Mouse (Mus musculus) limb, embryonic 14.5 days (tissue): ENCODE results near the gene Supt4a. TPM values are rescaled to one million over a fixed set of nuclear protein-coding genes. Genes with fewer than 3 reads are reported as not detected.

ENCODE experiments used
- ATAC-seq: fragments of 200-750 bp; cut with Nextera tagmentation; 2 replicates; pipeline ENCODE4 v1.8.0; 2017; ENCODE audit warnings: low read depth, moderate number of reproducible peaks, moderate TSS enrichment; ENCODE audit not compliant: low FRiP score
- DNase-seq: peaks from one replicate; pipeline ENCODE4 v3.0.0-alpha.2; 2015; ENCODE audit warnings: low spot score
- H3K27ac ChIP-seq: fragments of 300-500 bp; sonication (generic); replicated peaks from 2 replicates; pipeline ENCODE4 v1.5.1; 2014; ENCODE audit warnings: low read depth, mild to moderate bottlenecking, low read length, moderate library complexity, mixed read lengths
- H3K27me3 ChIP-seq: fragments of 300-500 bp; sonication (generic); 2 replicates; pipeline ENCODE4 v1.6.1; 2014; ENCODE audit warnings: low read length, mixed read lengths; ENCODE audit not compliant: control insufficient read depth, insufficient read depth
- H3K36me3 ChIP-seq: fragments of 300-500 bp; sonication (generic); 2 replicates; pipeline ENCODE4 v1.6.1; 2014; ENCODE audit warnings: mild to moderate bottlenecking, low read length, moderate library complexity, mixed read lengths; ENCODE audit not compliant: control insufficient read depth, insufficient read depth
- H3K4me1 ChIP-seq: fragments of 300-500 bp; sonication (generic); 2 replicates; pipeline ENCODE4 v1.6.1; 2014; ENCODE audit warnings: antibody characterized with exemption, low read length, mixed read lengths; ENCODE audit not compliant: control insufficient read depth, insufficient read depth
- H3K4me2 ChIP-seq: fragments of 300-500 bp; sonication (generic); replicated peaks from 2 replicates; pipeline ENCODE4 v1.6.1; 2014; ENCODE audit warnings: low read depth, mild to moderate bottlenecking, low read length, moderate library complexity; ENCODE audit not compliant: severe bottlenecking
- H3K4me3 ChIP-seq: fragments of 300-500 bp; sonication (generic); replicated peaks from 2 replicates; pipeline ENCODE4 v1.5.1; 2014; ENCODE audit warnings: low read length
- H3K9ac ChIP-seq: fragments of 300-500 bp; sonication (generic); 2 replicates; pipeline ENCODE4 v1.6.1; 2014; ENCODE audit warnings: mild to moderate bottlenecking, low read depth, low read length, moderate library complexity; ENCODE audit not compliant: severe bottlenecking
- H3K9me3 ChIP-seq: fragments of 300-500 bp; sonication (generic); 2 replicates; pipeline ENCODE4 v1.6.1; 2016; ENCODE audit warnings: low read length; ENCODE audit not compliant: control insufficient read depth
- POLR2A ChIP-seq: fragments of 200-500 bp; IDR thresholded peaks from 2 replicates; pipeline ENCODE4 v1.8.0; 2012; ENCODE audit warnings: inconsistent platforms, mild to moderate bottlenecking, moderate library complexity, borderline replicate concordance; ENCODE audit not compliant: insufficient read depth, insufficient read length; ENCODE audit errors: extremely low read depth
- WGBS: fragments of 180-500 bp; shearing (Covaris S2); extraction: QIAGEN DNeasy Blood & Tissue Kit; methylation state at CpG from one replicate; pipeline ENCODE4 v1.1.7; 2014; 5-methylcytosine and 5-hydroxymethylcytosine counted together
- polyA plus RNA-seq, 2 experiments: library from polyadenylated mRNA; depleted of rRNA in 1 of 2; stranded (reverse) in 1 of 2; unstranded in 1 of 2; fragments of >200 nt; fragmentation: Nextera tagmentation in 1 of 2; extraction: Ambion mirVana in 1 of 2; gene quantifications; 2 replicates each; pipeline versions ENCODE4 v1.2.1 to v1.2.3; 2012 to 2014

Supt4a gene
- polyA plus RNA-seq, 2 experiments: 121 to 167 TPM

DNA sequence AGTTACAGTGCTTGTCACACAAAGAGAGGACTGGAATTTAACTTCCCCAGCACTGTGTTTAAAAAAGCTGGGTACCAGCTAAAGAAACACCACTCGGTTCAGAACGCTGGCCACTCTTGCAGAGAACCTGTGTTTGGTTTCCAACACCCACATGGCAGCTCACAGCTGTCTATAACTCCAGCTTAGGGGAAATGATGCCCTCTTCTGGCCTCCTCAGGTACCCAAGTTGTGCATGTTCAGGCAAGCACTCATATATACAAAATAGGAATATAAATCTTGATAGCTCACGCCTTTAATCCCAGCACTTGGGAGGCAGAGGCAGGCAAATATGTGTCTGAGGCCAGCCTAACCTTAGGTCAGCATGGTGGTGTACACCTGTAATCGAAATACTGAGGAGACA, 21.4 kb upstream of the Supt4a start:
- Histone ChIP-seq H3K27me3 (no peaks in the 10 kb centered on the region), H3K9me3 (no peaks in the 10 kb centered on the region), H3K4me2 (no peak overlapping the region), H3K4me1 (no peaks in the 10 kb centered on the region), H3K36me3 (no peaks in the 10 kb centered on the region), H3K9ac (no peak overlapping the region), H3K27ac (no peak overlapping the region), H3K4me3 (no peak overlapping the region)
- 80% methylated on average over 4 of the region's 4 CpGs for WGBS
- ATAC-seq (no peak), DNase-seq (no peak)
- TF ChIP-seq POLR2A: no peak

- Histone ChIP-seq H3K4me3 (no peak overlapping the region), H3K4me2 (no peak overlapping the region), H3K9ac (no peak overlapping the region), H3K36me3 (no peaks in the 10 kb centered on the region), H3K9me3 (no peaks in the 10 kb centered on the region), H3K4me1 (no peaks in the 10 kb centered on the region), H3K27me3 (no peaks in the 10 kb centered on the region), H3K27ac (no peak overlapping the region)
- ATAC-seq (no peak), DNase-seq (no peak)
- WGBS: 67% methylated on average over 7 of the region's 7 CpGs
- TF ChIP-seq POLR2A: no peak
These were observed 17.8 kb upstream of the Supt4a start for GRCm38 (mm10) chr11:87719526-87719925.

DNA sequence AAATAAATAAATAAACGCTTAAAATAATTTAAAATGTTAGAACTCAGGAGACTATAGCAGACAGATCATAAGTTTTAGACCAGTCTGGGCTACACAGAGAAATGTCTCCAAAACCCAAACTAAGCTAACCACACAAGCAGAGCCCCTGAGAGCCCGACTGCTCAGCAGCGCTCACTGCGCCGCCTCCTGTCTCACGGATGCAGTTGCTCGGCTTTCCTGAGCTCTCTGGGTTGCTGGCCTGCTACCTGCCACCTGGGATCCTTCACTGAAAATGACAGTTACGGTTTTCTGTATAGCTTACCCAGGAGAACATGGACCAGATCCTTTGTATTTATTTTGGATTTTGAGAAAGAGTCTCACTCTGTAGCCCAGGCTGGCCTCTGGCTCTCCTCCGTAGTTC, 17.0 kb upstream of the Supt4a start:
- H3K4me1 ChIP-seq: no peaks in the 10 kb centered on the region
- H3K9ac ChIP-seq: no peak overlapping the region
- H3K9me3 ChIP-seq: no peaks in the 10 kb centered on the region
- DNase-seq: no peak
- TF ChIP-seq POLR2A: no peak
- H3K27me3 ChIP-seq: no peaks in the 10 kb centered on the region
- no peak overlapping the region for H3K27ac ChIP-seq
- no peaks in the 10 kb centered on the region for H3K36me3 ChIP-seq
- ATAC-seq: no peak
- H3K4me2 ChIP-seq: no peak overlapping the region
- H3K4me3 ChIP-seq: no peak overlapping the region
- 53% methylated on average over 9 of the region's 9 CpGs for WGBS

DNA sequence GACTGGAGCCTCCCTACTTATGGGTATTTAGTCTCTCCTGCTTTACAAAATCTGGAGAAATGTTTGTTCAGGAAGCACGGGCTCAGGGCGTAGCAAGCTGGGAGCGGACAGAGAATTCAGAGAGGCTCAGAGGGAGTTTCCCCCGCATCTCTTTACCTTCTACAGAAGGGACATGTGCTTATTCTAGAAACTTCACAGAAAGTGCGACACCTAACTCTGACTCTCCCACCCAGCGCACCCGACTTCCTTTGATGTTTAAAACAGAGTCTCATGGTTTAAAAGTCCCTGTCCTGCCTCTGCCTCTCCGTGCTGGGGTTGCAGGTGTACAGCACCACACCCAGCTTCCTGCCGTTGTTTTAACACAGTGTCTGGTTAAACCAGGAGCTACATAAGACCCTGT, 16.5 kb upstream of the Supt4a start:
- peaks cover 3% of the 10 kb centered on the region; the same call in 1 of the 2 replicates for H3K4me1 ChIP-seq
- no peak for DNase-seq
- no peak overlapping the region for H3K4me2 ChIP-seq
- no peak overlapping the region for H3K4me3 ChIP-seq
- H3K36me3 ChIP-seq: no peaks in the 10 kb centered on the region
- no peaks in the 10 kb centered on the region for H3K9me3 ChIP-seq
- H3K27me3 ChIP-seq: no peaks in the 10 kb centered on the region
- ATAC-seq: no peak
- H3K27ac ChIP-seq: no peak overlapping the region
- no peak for TF ChIP-seq POLR2A
- H3K9ac ChIP-seq: no peak overlapping the region
- WGBS: 69% methylated on average over 9 of the region's 9 CpGs

GRCm38 (mm10) chr11:87722168-87722567, 15.2 kb upstream of the Supt4a start:
- no peaks in the 10 kb centered on the region for H3K9me3 ChIP-seq
- no peak overlapping the region for H3K27ac ChIP-seq
- H3K4me3 ChIP-seq: no peak overlapping the region
- no peak overlapping the region for H3K9ac ChIP-seq
- ATAC-seq (no peak), DNase-seq (no peak)
- no peaks in the 10 kb centered on the region for H3K36me3 ChIP-seq
- H3K4me2 ChIP-seq: no peak overlapping the region
- 84% methylated on average over 3 of the region's 3 CpGs for WGBS
- H3K27me3 ChIP-seq: no peaks in the 10 kb centered on the region
- no peak for TF ChIP-seq POLR2A
- peaks cover 8% of the 10 kb centered on the region for H3K4me1 ChIP-seq

DNA sequence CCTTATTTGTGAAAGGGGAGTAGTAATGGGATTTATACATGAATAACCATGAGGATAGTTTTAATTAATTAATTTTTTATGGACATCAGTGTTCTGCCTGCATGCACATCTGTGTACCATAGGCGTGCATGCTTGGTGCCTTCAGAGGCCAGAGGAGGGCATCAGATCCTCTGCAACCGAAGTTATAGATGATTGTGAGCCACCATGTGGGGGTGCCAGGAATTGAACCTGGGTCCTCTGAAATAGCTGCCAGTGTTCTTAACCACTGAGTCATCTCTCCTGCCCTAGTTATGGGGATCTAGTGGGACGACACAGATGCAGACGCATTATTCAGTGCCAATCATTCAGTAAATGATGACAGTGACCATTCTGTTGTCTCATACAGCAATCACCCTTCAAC, 14.5 kb upstream of the Supt4a start:
- Histone ChIP-seq H3K9me3 (no peaks in the 10 kb centered on the region), H3K4me1 (peaks cover 8% of the 10 kb centered on the region), H3K4me3 (no peak overlapping the region), H3K27me3 (no peaks in the 10 kb centered on the region), H3K36me3 (no peaks in the 10 kb centered on the region), H3K9ac (no peak overlapping the region), H3K27ac (no peak overlapping the region), H3K4me2 (no peak overlapping the region)
- no peak for DNase-seq
- WGBS: 92% methylated on average over 4 of the region's 4 CpGs
- no peak for TF ChIP-seq POLR2A
- ATAC-seq: no peak
